Mouse (Mus musculus) neutrophil, adult 65 days (primary cell): Measurements from ENCODE around the gene Trabd2b. TPM values are rescaled to one million over a fixed set of nuclear protein-coding genes. Genes with fewer than 3 reads are reported as not detected.

Experiments
- total RNA-seq: library from RNA; stranded (reverse); gene quantifications from 2 replicates; pipeline ENCODE4 v1.2.4, GENCODE M21; 2023

Gene Trabd2b
- not detected in 2 replicates for total RNA-seq

GRCm38 (mm10) chr4:114406355-114407101 is at the start of gene Trabd2b:
Gene Trabd2b, plus strand, starts transcription at chr4:114406724.

Other genes with a start within 250 kb of the Trabd2b start
- gene Skint11, start 243.3 kb upstream of the Trabd2b start, total RNA-seq = not detected in 2 replicates